Mouse (Mus musculus) kidney, postnatal 0 days (tissue): ENCODE data around the gene Samd15. TPM values are rescaled to one million over a fixed set of nuclear protein-coding genes. Genes with fewer than 3 reads are reported as not detected.

Experiments
- ATAC-seq: fragments of 200-750 bp; cut with Nextera tagmentation; replicated peaks from 2 replicates; pipeline ENCODE4 v1.8.0; 2017; ENCODE audit warnings: low read depth, moderate number of reproducible peaks, moderate TSS enrichment, moderate library complexity; ENCODE audit not compliant: low FRiP score
- DNase-seq: peaks from one replicate; pipeline ENCODE4 v3.0.0-alpha.2; 2016; ENCODE audit warnings: low spot score
- H3K27ac ChIP-seq: fragments of 300-500 bp; sonication (generic); 2 replicates; pipeline ENCODE4 v1.5.1; 2014; ENCODE audit warnings: mild to moderate bottlenecking
- H3K27me3 ChIP-seq: fragments of 300-500 bp; sonication (generic); 2 replicates; pipeline ENCODE4 v1.6.1; 2014; ENCODE audit warnings: low read length, mixed read lengths; ENCODE audit not compliant: insufficient read depth
- H3K36me3 ChIP-seq: fragments of 300-500 bp; sonication (generic); 2 replicates; pipeline ENCODE4 v1.6.1; 2014; ENCODE audit warnings: low read length, mixed read lengths; ENCODE audit not compliant: insufficient read depth
- H3K4me1 ChIP-seq: fragments of 300-500 bp; sonication (generic); replicated peaks from 2 replicates; pipeline ENCODE4 v1.6.1; 2014; ENCODE audit warnings: antibody characterized with exemption, low read length, mixed read lengths; ENCODE audit not compliant: insufficient read depth
- H3K4me2 ChIP-seq: fragments of 300-500 bp; sonication (generic); 2 replicates; pipeline ENCODE4 v1.6.1; 2014; ENCODE audit warnings: mild to moderate bottlenecking, low read length, moderate library complexity, mixed read lengths
- H3K4me3 ChIP-seq: fragments of 300-500 bp; sonication (generic); replicated peaks from 2 replicates; pipeline ENCODE4 v1.5.1; 2014; ENCODE audit warnings: low read depth, low read length
- H3K9ac ChIP-seq: fragments of 300-500 bp; sonication (generic); 2 replicates; pipeline ENCODE4 v1.6.1; 2014; ENCODE audit warnings: low read depth, low read length
- H3K9me3 ChIP-seq: fragments of 300-500 bp; sonication (generic); replicated peaks from 2 replicates; pipeline ENCODE4 v1.6.1; 2016; ENCODE audit warnings: low read length, inconsistent platforms, mixed read lengths
- CTCF ChIP-seq: IDR thresholded peaks from 2 replicates; pipeline ENCODE4 v1.5.1; 2016; ENCODE audit warnings: antibody characterized with exemption, low read depth, mild to moderate bottlenecking, moderate library complexity
- WGBS: fragments of 180-500 bp; shearing (Covaris S2); extraction: QIAGEN DNeasy Blood & Tissue Kit; methylation state at CpG from one replicate; pipeline ENCODE4 v1.1.7; 2014; 5-methylcytosine and 5-hydroxymethylcytosine counted together
- polyA plus RNA-seq: library from polyadenylated mRNA; unstranded; fragments of >200 nt; fragmentation: Nextera tagmentation; extraction: Ambion mirVana; gene quantifications from 2 replicates; pipeline ENCODE4 v1.2.1, GENCODE M21; 2015

The Samd15 gene
- polyA plus RNA-seq, 1 experiment from 2014 or later = 1.3 TPM

DNA sequence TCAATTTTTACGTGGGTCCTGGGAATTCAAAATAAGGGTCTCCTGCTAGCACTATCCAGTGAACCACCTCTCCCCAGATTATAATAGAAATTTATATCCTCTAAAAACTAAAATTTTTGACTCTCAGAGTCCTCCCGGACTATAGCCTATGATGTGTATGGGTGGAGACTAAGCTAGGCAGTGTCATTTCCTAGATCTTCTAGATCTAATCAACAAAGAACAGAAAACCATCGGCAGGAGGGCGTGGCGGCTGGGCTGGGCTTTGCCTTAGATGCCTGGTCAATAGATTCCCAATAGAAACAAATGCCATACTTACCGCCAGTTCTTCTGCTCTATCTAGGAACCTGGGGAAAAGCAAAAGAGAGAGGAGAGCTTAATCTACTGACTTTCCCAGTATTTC, 50.6 kb downstream of the Samd15 start:
- no peak overlapping the region for H3K9ac ChIP-seq
- H3K4me3 ChIP-seq = no peak overlapping the region
- H3K9me3 ChIP-seq = no peaks in the 10 kb centered on the region
- DNase-seq (no peak), ATAC-seq (no peak)
- TF ChIP-seq CTCF = no peak
- WGBS = 88% methylated on average over 6 of the region's 6 CpGs
- no peak overlapping the region for H3K4me2 ChIP-seq
- no peak overlapping the region for H3K27ac ChIP-seq
- H3K27me3 ChIP-seq = no peaks in the 10 kb centered on the region
- H3K36me3 ChIP-seq = peaks cover 65% of the 10 kb centered on the region
- H3K4me1 ChIP-seq = no peaks in the 10 kb centered on the region

DNA sequence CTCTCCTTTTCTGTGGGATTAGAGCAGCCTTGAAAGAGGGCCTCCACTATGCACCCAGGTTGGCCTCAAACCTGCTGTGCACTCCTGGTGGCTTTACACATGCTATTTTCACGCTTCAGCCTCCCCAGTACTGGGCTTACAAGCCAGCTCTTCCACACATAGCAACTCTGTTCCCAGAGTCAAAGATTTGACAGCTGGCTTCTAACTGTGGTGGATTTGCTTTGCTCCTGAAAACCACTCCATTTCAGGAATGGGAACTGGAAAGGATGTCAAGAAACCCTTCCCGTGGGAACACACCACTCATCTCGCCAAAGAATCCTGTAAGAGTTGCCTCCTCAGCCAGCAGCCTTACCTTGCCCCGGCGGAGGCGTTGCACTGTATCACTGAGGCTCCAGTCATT, 54.4 kb downstream of the Samd15 start:
- Histone ChIP-seq H3K9me3 (no peaks in the 10 kb centered on the region), H3K4me1 (no peaks in the 10 kb centered on the region), H3K27me3 (no peaks in the 10 kb centered on the region), H3K27ac (no peak overlapping the region), H3K36me3 (peaks cover 74% of the 10 kb centered on the region), H3K4me2 (no peak overlapping the region), H3K9ac (no peak overlapping the region), H3K4me3 (no peak overlapping the region)
- 96% methylated on average over 6 of the region's 6 CpGs for WGBS
- no peak for ATAC-seq
- DNase-seq = no peak
- TF ChIP-seq CTCF = no peak

DNA sequence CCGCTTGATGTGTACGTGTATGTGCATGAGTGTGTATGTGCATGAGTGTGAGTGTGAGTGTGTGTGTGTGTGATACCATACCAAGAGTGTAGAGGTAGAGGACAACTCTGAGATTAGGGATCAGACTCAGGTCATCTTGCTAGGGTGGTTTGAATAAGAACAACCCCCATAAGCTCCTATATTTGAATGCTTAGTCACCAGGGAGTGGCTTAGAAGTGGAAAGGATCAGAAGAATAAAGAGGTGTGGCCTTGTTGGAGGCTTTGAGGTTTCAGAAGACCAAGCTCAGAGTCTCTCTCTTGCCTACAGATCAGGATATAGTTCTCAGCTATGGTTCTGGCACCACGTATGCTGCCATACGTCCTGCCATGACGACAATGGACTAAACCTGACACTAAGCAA, 57.1 kb downstream of the Samd15 start:
- no peak for ATAC-seq
- 95% methylated on average over 5 of the region's 5 CpGs for WGBS
- peaks cover 73% of the 10 kb centered on the region for H3K36me3 ChIP-seq

DNA sequence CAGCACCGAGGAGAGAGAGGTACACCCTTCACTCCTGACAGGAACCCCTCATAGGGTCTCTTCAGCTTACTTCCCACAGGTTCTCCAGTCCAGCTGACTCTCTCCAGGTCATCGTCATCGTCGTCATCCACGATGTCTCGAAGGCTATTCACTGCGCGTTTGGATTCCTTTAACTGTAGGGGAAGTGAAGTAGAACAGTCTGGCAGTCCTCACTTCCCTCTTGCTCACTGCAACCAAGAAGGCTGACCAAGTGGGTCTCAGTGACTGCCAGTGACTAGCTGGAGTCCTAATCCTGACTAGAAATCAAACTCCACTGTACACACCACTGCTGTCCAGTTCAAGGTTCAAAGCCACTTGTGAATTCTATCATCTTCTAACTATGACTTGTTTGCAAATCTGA, 61.0 kb downstream of the Samd15 start:
- DNase-seq (no peak), ATAC-seq (no peak)
- WGBS = 98% methylated on average over 8 of the region's 8 CpGs
- no peak for TF ChIP-seq CTCF
- Histone ChIP-seq H3K27ac (no peak overlapping the region), H3K4me3 (no peak overlapping the region), H3K36me3 (peaks cover 54% of the 10 kb centered on the region; the same call in 1 of the 2 replicates), H3K4me1 (no peaks in the 10 kb centered on the region), H3K9ac (no peak overlapping the region), H3K9me3 (no peaks in the 10 kb centered on the region), H3K4me2 (no peak overlapping the region), H3K27me3 (no peaks in the 10 kb centered on the region)

More for the DNA sequence above, 57.1 kb downstream of the Samd15 start:
- no peak overlapping the region for H3K27ac ChIP-seq
- no peak overlapping the region for H3K4me2 ChIP-seq
- no peak overlapping the region for H3K4me3 ChIP-seq
- no peaks in the 10 kb centered on the region for H3K9me3 ChIP-seq
- no peak for DNase-seq
- no peaks in the 10 kb centered on the region for H3K4me1 ChIP-seq
- TF ChIP-seq CTCF = no peak
- H3K27me3 ChIP-seq = no peaks in the 10 kb centered on the region
- no peak overlapping the region for H3K9ac ChIP-seq

Other genes with a start within 250 kb of the Samd15 start
- 0.03 TPM in 1 of 2 replicates, not detected in the other for gene Zdhhc22, start 209.3 kb upstream of the Samd15 start, polyA plus RNA-seq
- 0.08 and 0.11 TPM in 2 replicates for gene Tmem63c, start 178.4 kb upstream of the Samd15 start, polyA plus RNA-seq
- 0.24 and 0.33 TPM in 2 replicates for gene Ngb, start 97.2 kb upstream of the Samd15 start, polyA plus RNA-seq
- gene Gstz1, start 52.6 kb upstream of the Samd15 start, polyA plus RNA-seq = 89.7 and 91.3 TPM in 2 replicates
- gene Pomt2, start 51.8 kb upstream of the Samd15 start, polyA plus RNA-seq = 14.6 TPM in 2 replicates
- gene Tmed8, start 731 bp downstream of the Samd15 start, polyA plus RNA-seq = 1.7 and 1.8 TPM in 2 replicates
- gene Noxred1, start 39.0 kb downstream of the Samd15 start, polyA plus RNA-seq = 0.17 TPM in 1 of 2 replicates, not detected in the other
- gene Vipas39, start 66.5 kb downstream of the Samd15 start, polyA plus RNA-seq = 38.1 and 44.1 TPM in 2 replicates
- 149 and 157 TPM in 2 replicates for gene Ahsa1, start 66.8 kb downstream of the Samd15 start, polyA plus RNA-seq
- 0.39 and 0.46 TPM in 2 replicates for gene Ism2, start 100.0 kb downstream of the Samd15 start, polyA plus RNA-seq
- gene Sptlc2, start 188.6 kb downstream of the Samd15 start, polyA plus RNA-seq = 131 and 134 TPM in 2 replicates
- gene Slirp, start 244.2 kb downstream of the Samd15 start, polyA plus RNA-seq = 289 and 348 TPM in 2 replicates
- 24.1 and 27.7 TPM in 2 replicates for gene Alkbh1, start 244.3 kb downstream of the Samd15 start, polyA plus RNA-seq